Mouse (Mus musculus): ENCODE results near the gene Ssh2.

DNA sequence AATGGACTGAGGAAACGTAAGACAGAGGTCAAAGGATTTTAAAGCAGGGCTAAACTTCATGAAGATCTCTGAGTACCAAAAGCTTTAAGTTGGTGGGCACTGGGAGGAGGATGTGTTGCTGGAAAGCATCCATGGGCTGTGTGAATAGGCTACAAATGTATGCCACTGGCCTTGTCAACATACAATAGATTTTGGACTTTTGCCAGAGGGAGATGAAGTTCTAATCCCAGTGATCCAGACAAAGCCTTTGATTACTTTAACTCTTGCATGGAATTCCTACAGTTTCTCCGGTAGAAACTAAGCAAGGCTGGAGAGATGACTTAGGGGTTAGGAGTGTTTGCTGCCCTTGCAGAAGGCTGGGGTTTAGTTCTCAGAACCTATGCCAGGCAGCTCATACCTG is 33.5 kb upstream of the Ssh2 start:
- TF ChIP-seq CTCF (IDR thresholded peaks at IDR 0.05; ENCODE audit: control insufficient read depth, insufficient read depth, insufficient replicate concordance, low read depth, low read length) (no peak), POLR2A (IDR thresholded peaks at IDR 0.05; ENCODE audit: control insufficient read depth, low read depth, low read length) (no peak)

Measured in testis, adult 2 months (tissue).